8 mouse cellular contexts compared by ENCODE assay signal in genomic region chr11:54088947-54089317, GRCm38 (mm10). TPM values are rescaled to one million over a fixed set of nuclear protein-coding genes. Genes with fewer than 3 reads are reported as not detected.
A peak's percentile ranks its signal among the peaks of the same experiment; 100 is the strongest.
DNase-seq lines count a peak whose midpoint lies in the region; ATAC-seq and TF ChIP-seq lines count a peak whose summit lies in the region.

No protein-coding gene starts in this region.

- H3K4me1 ChIP-seq in liver, embryonic 13.5 days (replicated peaks) = peaks cover 10% of the 10 kb centered on the region; the same call in 1 of the 2 replicates

- no peaks in the 10 kb centered on the region for H3K79me2 ChIP-seq in C2C12 (ENCODE audit: control insufficient read depth, insufficient read depth)

- no peak overlapping the region for H3K4me2 ChIP-seq in liver, embryonic 13.5 days

- H3K36me3 ChIP-seq in C2C12 (ENCODE audit: control insufficient read depth, insufficient read depth) = no peaks in the 10 kb centered on the region
- no peaks in the 10 kb centered on the region for H3K36me3 ChIP-seq in liver, embryonic 13.5 days

- TF ChIP-seq CTCF in C2C12 (IDR thresholded peaks at IDR 0.05; ENCODE audit: control insufficient read depth, insufficient read depth, insufficient read length) = peak; percentile 17

- H3K27ac ChIP-seq in liver, embryonic 13.5 days = no peak overlapping the region

- no peaks in the 10 kb centered on the region for H3K9me3 ChIP-seq in liver, embryonic 13.5 days (replicated peaks)

- no peaks in the 10 kb centered on the region for H3K27me3 ChIP-seq in C2C12 (ENCODE audit: control insufficient read depth, insufficient read depth, insufficient read length)
- H3K27me3 ChIP-seq in liver, embryonic 13.5 days = no peaks in the 10 kb centered on the region

- no peak overlapping the region for H3ac ChIP-seq in C2C12 (ENCODE audit: control insufficient read depth, insufficient read length, low read depth)

- H3K4me3 ChIP-seq in C2C12 (ENCODE audit: insufficient read depth, poor library complexity, severe bottlenecking) = no peak overlapping the region
- no peak overlapping the region for H3K4me3 ChIP-seq in liver, embryonic 13.5 days (replicated peaks)

- no peak overlapping the region for H3K9ac ChIP-seq in liver, embryonic 13.5 days

- ATAC-seq in liver, embryonic 13.5 days (ENCODE audit: low read depth) = peak; percentile 43; the same call in 1 of the 2 replicates

- peak; percentile 56 for DNase-seq in R1 (ENCODE audit: low read depth, low spot score)
- peak; percentile 93 to 96 for DNase-seq in cerebellum, postnatal 14 days
- peak; percentile 59 for DNase-seq in gastrocnemius, postnatal 25 days
- DNase-seq in kidney, adult 9 months = peak; percentile 95
- peak; percentile 59 for DNase-seq in liver, embryonic 13.5 days
- DNase-seq in neural tube, embryonic 10.5 days (ENCODE audit: extremely low spot score, low spot score) = peak; percentile 74
- peak; percentile 61 to 85 for DNase-seq in thymus, postnatal 10 days (ENCODE audit: low spot score in 2 of 2)

- 55% methylated on average over 5 of the region's 5 CpGs for WGBS in liver, embryonic 13.5 days (ENCODE audit: insufficient replicate concordance)

- no peaks in the 10 kb centered on the region for H3K79me3 ChIP-seq in C2C12 (ENCODE audit: low read depth)

TF ChIP-seq in C2C12, 6 proteins besides CTCF, POLR2A, EP300 and RAD21:
- TF ChIP-seq FOSL1 (IDR thresholded peaks at IDR 0.05; ENCODE audit: insufficient read depth, low read length, poor library complexity, severe bottlenecking) = no peak
- TF ChIP-seq MAX (IDR thresholded peaks at IDR 0.05) = no peak
- TF ChIP-seq USF1 (IDR thresholded peaks at IDR 0.05; ENCODE audit: low read depth) = no peak
- no peak for TF ChIP-seq MYOG (IDR thresholded peaks at IDR 0.05; ENCODE audit: control insufficient read depth, extremely low read depth, insufficient read length)
- TF ChIP-seq CEBPB (IDR thresholded peaks at IDR 0.05; ENCODE audit: low read depth) = no peak
- no peak for TF ChIP-seq MYOD1 (IDR thresholded peaks at IDR 0.05; ENCODE audit: control insufficient read depth, insufficient read length, low read depth)

RNA-seq across cellular contexts. Expression of gene P4ha2, which starts 11.0 kb away (rescaled TPM):
- 26.4 TPM for polyA plus RNA-seq in C2C12 (2012; fragmentation: generic; extraction: Trizol)
- 10 to 100 TPM; 25.6 to 32.3 TPM for total RNA-seq in gastrocnemius, postnatal 25 days (2021)
- 4.1 and 4.4 TPM in 2 replicates for polyA plus RNA-seq in liver, embryonic 13.5 days (2015; fragmentation: Nextera tagmentation; extraction: Ambion mirVana)

RNA-seq across cellular contexts. Expression of gene Pdlim4, which starts 20.1 kb away (rescaled TPM):
- 120 TPM for polyA plus RNA-seq in C2C12 (2012; fragmentation: generic; extraction: Trizol)
- total RNA-seq in gastrocnemius, postnatal 25 days (2021) = 1 to 10 TPM; 8.6 to 10.0 TPM
- 3.1 TPM in 2 replicates for polyA plus RNA-seq in liver, embryonic 13.5 days (2015; fragmentation: Nextera tagmentation; extraction: Ambion mirVana)

Comparison
In these comparisons a context has a peak if more than half of its experiments do, and no peak if none do; other contexts are left out.
1. RNA of gene Pdlim4, which starts 20.1 kb away (polyA plus RNA-seq): 120 TPM in C2C12 (single experiment); 3.1 TPM in liver, embryonic 13.5 days; every median in the first group is over 10 times any median in the second.
2. Peak in every context shown above with its lines, with median percentiles within 50 percentile points of each other: DNase-seq.